Mouse (Mus musculus) ES-CJ7 (cell line): ENCODE data around the gene Gjb3.

Experiments used
- DNase-seq: peaks from one replicate; pipeline ENCODE4 v3.0.0; 2011; ENCODE audit warnings: low read depth, low spot score

Gene Gjb3

GRCm38 (mm10) chr4:127286907-127287306 is 43.7 kb downstream of the Gjb3 start:
- no peak for DNase-seq

- no peak for DNase-seq
Observed at GRCm38 (mm10) chr4:127279241-127279640, 51.4 kb downstream of the Gjb3 start.

- no peak for DNase-seq
Observed at GRCm38 (mm10) chr4:127278451-127279001, 52.1 kb downstream of the Gjb3 start.
